Mouse (Mus musculus) neural tube, embryonic 15.5 days (tissue): ENCODE data around the gene Nudc. TPM values are rescaled to one million over a fixed set of nuclear protein-coding genes. Genes with fewer than 3 reads are reported as not detected.

Source experiments
- ATAC-seq: fragments of 200-750 bp; cut with Nextera tagmentation; 2 replicates; pipeline ENCODE4 v1.8.0; 2017; ENCODE audit warnings: mild to moderate bottlenecking, moderate TSS enrichment, moderate library complexity; ENCODE audit not compliant: low FRiP score
- H3K27ac ChIP-seq: fragments of 300-500 bp; sonication (generic); replicated peaks from 2 replicates; pipeline ENCODE4 v1.5.1; 2015; ENCODE audit warnings: mild to moderate bottlenecking, inconsistent platforms
- H3K27me3 ChIP-seq: fragments of 300-500 bp; sonication (generic); replicated peaks from 2 replicates; pipeline ENCODE4 v1.6.1; 2015; ENCODE audit warnings: inconsistent platforms
- H3K36me3 ChIP-seq: fragments of 300-500 bp; sonication (generic); 2 replicates; pipeline ENCODE4 v1.6.1; 2015; ENCODE audit warnings: inconsistent platforms
- H3K4me1 ChIP-seq: fragments of 300-500 bp; sonication (generic); 2 replicates; pipeline ENCODE4 v1.6.1; 2015; ENCODE audit warnings: inconsistent platforms
- H3K4me2 ChIP-seq: fragments of 300-500 bp; sonication (generic); 2 replicates; pipeline ENCODE4 v1.6.1; 2015; ENCODE audit warnings: inconsistent platforms, mild to moderate bottlenecking, moderate library complexity
- H3K4me3 ChIP-seq: fragments of 300-500 bp; sonication (generic); replicated peaks from 2 replicates; pipeline ENCODE4 v1.5.1; 2015; ENCODE audit warnings: mild to moderate bottlenecking, inconsistent platforms
- H3K9ac ChIP-seq: fragments of 300-500 bp; sonication (generic); replicated peaks from 2 replicates; pipeline ENCODE4 v1.6.1; 2015; ENCODE audit warnings: mild to moderate bottlenecking, inconsistent platforms
- H3K9me3 ChIP-seq: fragments of 300-500 bp; sonication (generic); replicated peaks from 2 replicates; pipeline ENCODE4 v1.6.1; 2016; ENCODE audit warnings: inconsistent platforms
- WGBS: fragments of 180-500 bp; shearing (Covaris S2); methylation state at CpG from one replicate; pipeline ENCODE4 v1.1.7; 2015; ENCODE audit warnings: mixed read lengths; 5-methylcytosine and 5-hydroxymethylcytosine counted together
- polyA plus RNA-seq: library from polyadenylated mRNA; unstranded; fragments of >200 nt; fragmentation: Nextera tagmentation; extraction: Ambion mirVana; gene quantifications from 2 replicates; pipeline ENCODE4 v1.2.1, GENCODE M21; 2015

Nudc gene
- 269 and 290 TPM in 2 replicates for polyA plus RNA-seq

GRCm38 (mm10) chr4:133545272-133546231, at the start of gene Nudc:
Gene Nudc, minus strand, starts transcription at chr4:133545996.
- H3K4me1 ChIP-seq = peaks cover 24% of the 10 kb centered on the region
- ATAC-seq = peak; percentile 98
- H3K4me2 ChIP-seq = peak within 1 kb of the TSS; percentile 79
- H3K27me3 ChIP-seq = no peaks in the 10 kb centered on the region
- peak within 1 kb of the TSS; percentile 74 for H3K9ac ChIP-seq
- peak within 1 kb of the TSS; percentile 89 for H3K27ac ChIP-seq
- peak within 1 kb of the TSS; percentile 77 for H3K4me3 ChIP-seq
- H3K36me3 ChIP-seq = peaks cover 20% of the 10 kb centered on the region
- no peaks in the 10 kb centered on the region for H3K9me3 ChIP-seq
- whole genome bisulfite sequencing = under 1% methylated on average over 67 of the region's 77 CpGs

- Histone ChIP-seq H3K9me3 (no peaks in the 10 kb centered on the region), H3K4me1 (peaks cover 13% of the 10 kb centered on the region), H3K9ac (no peak overlapping the region), H3K4me3 (no peak overlapping the region), H3K36me3 (peaks cover 17% of the 10 kb centered on the region), H3K27ac (no peak overlapping the region), H3K27me3 (peaks cover 34% of the 10 kb centered on the region), H3K4me2 (no peak overlapping the region)
- no peak for ATAC-seq
- WGBS = 80% methylated on average over 7 of the region's 7 CpGs
These were observed 49.7 kb upstream of the Nudc start for GRCm38 (mm10) chr4:133595538-133595937.

GRCm38 (mm10) chr4:133592570-133592969, 46.8 kb upstream of the Nudc start:
- H3K9ac ChIP-seq = no peak overlapping the region
- 0 out of 2 replicates have a peak, but pooled peaks cover 5% of the 10 kb centered on the region for H3K27me3 ChIP-seq
- H3K27ac ChIP-seq = no peak overlapping the region
- no peak overlapping the region for H3K4me3 ChIP-seq
- ATAC-seq = no peak
- WGBS = 32% methylated on average over 7 of the region's 7 CpGs
- H3K4me2 ChIP-seq = no peak overlapping the region
- H3K9me3 ChIP-seq = no peaks in the 10 kb centered on the region
- no peaks in the 10 kb centered on the region for H3K4me1 ChIP-seq
- peaks cover 47% of the 10 kb centered on the region for H3K36me3 ChIP-seq

GRCm38 (mm10) chr4:133584059-133584951, 38.5 kb upstream of the Nudc start, which contains the start of gene Gpn2:
Gene Gpn2, plus strand, starts transcription at chr4:133584362.
- Histone ChIP-seq H3K4me1 (peaks cover 33% of the 10 kb centered on the region), H3K27ac (peak within 1 kb of the TSS; percentile 86), H3K9ac (peak within 1 kb of the TSS; percentile 81), H3K9me3 (no peaks in the 10 kb centered on the region), H3K27me3 (no peaks in the 10 kb centered on the region), H3K4me3 (peak within 1 kb of the TSS; percentile 87), H3K36me3 (peaks cover 68% of the 10 kb centered on the region), H3K4me2 (peak within 1 kb of the TSS; percentile 100)
- ATAC-seq = peak; percentile 90
- 3% methylated on average over 65 of the region's 65 CpGs for WGBS

GRCm38 (mm10) chr4:133583690-133584058, 37.9 kb upstream of the Nudc start:
- ATAC-seq = peak; percentile 42
- 64% methylated on average over 6 of the region's 6 CpGs for WGBS
- H3K9me3 ChIP-seq = no peaks in the 10 kb centered on the region

GRCm38 (mm10) chr4:133577983-133578382, 32.2 kb upstream of the Nudc start:
- H3K4me2 ChIP-seq = no peak overlapping the region
- 66% methylated on average over 12 of the region's 12 CpGs for WGBS
- no peak overlapping the region for H3K4me3 ChIP-seq
- H3K9me3 ChIP-seq = no peaks in the 10 kb centered on the region
- no peak for ATAC-seq
- H3K36me3 ChIP-seq = peaks cover 48% of the 10 kb centered on the region
- H3K27ac ChIP-seq = no peak overlapping the region
- peaks cover 17% of the 10 kb centered on the region for H3K4me1 ChIP-seq
- no peaks in the 10 kb centered on the region for H3K27me3 ChIP-seq
- H3K9ac ChIP-seq = no peak overlapping the region

More at GRCm38 (mm10) chr4:133583690-133584058, 37.9 kb upstream of the Nudc start:
- Histone ChIP-seq H3K27ac (peak overlapping the region; percentile 86), H3K4me3 (peak overlapping the region; percentile 87), H3K9ac (peak overlapping the region; percentile 81), H3K4me1 (peaks cover 33% of the 10 kb centered on the region), H3K27me3 (no peaks in the 10 kb centered on the region), H3K4me2 (peak overlapping the region; percentile 100), H3K36me3 (peaks cover 67% of the 10 kb centered on the region)

- Histone ChIP-seq H3K36me3 (peaks cover 22% of the 10 kb centered on the region), H3K9ac (peak overlapping the region; percentile 84), H3K4me1 (peaks cover 16% of the 10 kb centered on the region), H3K27me3 (no peaks in the 10 kb centered on the region), H3K27ac (peak overlapping the region; percentile 60; the same call in 1 of the 2 replicates), H3K4me2 (peak overlapping the region; percentile 82), H3K9me3 (no peaks in the 10 kb centered on the region), H3K4me3 (peak overlapping the region; percentile 95)
- under 1% methylated on average over 41 of the region's 41 CpGs for WGBS
- ATAC-seq = peak; percentile 62; the same call in 1 of the 2 replicates
These were observed 29.0 kb upstream of the Nudc start for GRCm38 (mm10) chr4:133574843-133575202.

GRCm38 (mm10) chr4:133574070-133574842, 28.5 kb upstream of the Nudc start, which contains the start of gene Gpatch3:
Gene Gpatch3, plus strand, starts transcription at chr4:133574745.
- Histone ChIP-seq H3K9me3 (no peaks in the 10 kb centered on the region), H3K9ac (peak within 1 kb of the TSS; percentile 84), H3K36me3 (peaks cover 16% of the 10 kb centered on the region), H3K4me2 (peak within 1 kb of the TSS; percentile 82), H3K27me3 (no peaks in the 10 kb centered on the region), H3K4me1 (peaks cover 16% of the 10 kb centered on the region), H3K27ac (peak within 1 kb of the TSS; percentile 84), H3K4me3 (peak within 1 kb of the TSS; percentile 95)
- WGBS = 5% methylated on average over 44 of the region's 44 CpGs
- ATAC-seq = peak; percentile 94

GRCm38 (mm10) chr4:133570066-133570466, 24.3 kb upstream of the Nudc start:
- Histone ChIP-seq H3K4me1 (peaks cover 6% of the 10 kb centered on the region), H3K9ac (no peak overlapping the region), H3K9me3 (no peaks in the 10 kb centered on the region), H3K4me2 (no peak overlapping the region), H3K27ac (no peak overlapping the region), H3K27me3 (no peaks in the 10 kb centered on the region), H3K4me3 (no peak overlapping the region), H3K36me3 (no peaks in the 10 kb centered on the region)
- whole genome bisulfite sequencing = 63% methylated on average over 10 of the region's 10 CpGs
- no peak for ATAC-seq

GRCm38 (mm10) chr4:133569291-133570065, 23.7 kb upstream of the Nudc start:
- H3K36me3 ChIP-seq = no peaks in the 10 kb centered on the region
- H3K4me3 ChIP-seq = no peak overlapping the region
- H3K4me1 ChIP-seq = peaks cover 5% of the 10 kb centered on the region; the same call in 1 of the 2 replicates
- H3K27ac ChIP-seq = no peak overlapping the region
- no peak overlapping the region for H3K4me2 ChIP-seq
- 78% methylated on average over 10 of the region's 10 CpGs for WGBS
- no peaks in the 10 kb centered on the region for H3K27me3 ChIP-seq
- ATAC-seq = no peak
- H3K9ac ChIP-seq = no peak overlapping the region
- H3K9me3 ChIP-seq = no peaks in the 10 kb centered on the region
